Mouse (Mus musculus) urinary bladder, postnatal 10 days (tissue): ENCODE data around the gene Egf.

Source experiments
- DNase-seq: peaks from one replicate; pipeline ENCODE4 v3.0.0; 2022; ENCODE audit warnings: low spot score

Egf gene

DNA sequence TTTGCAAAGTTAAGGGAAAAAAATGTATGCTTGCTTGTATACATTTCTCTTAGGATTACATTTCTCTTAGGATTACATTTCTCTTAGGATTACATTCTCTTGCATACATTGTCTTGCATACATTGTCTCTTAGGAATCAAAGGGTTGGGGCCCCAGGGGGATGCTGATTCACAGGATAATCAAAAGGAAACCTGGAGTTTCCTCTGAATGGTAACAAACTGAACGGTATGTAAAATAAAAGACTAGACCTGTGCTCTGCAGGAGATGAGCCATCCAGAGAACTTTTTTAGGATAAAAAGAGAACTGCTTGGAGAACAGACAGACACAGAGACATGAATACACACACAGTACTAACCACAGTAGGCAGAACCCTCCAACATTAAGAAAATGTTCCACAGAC is 104.2 kb downstream of the Egf start:
- DNase-seq: no peak

DNA sequence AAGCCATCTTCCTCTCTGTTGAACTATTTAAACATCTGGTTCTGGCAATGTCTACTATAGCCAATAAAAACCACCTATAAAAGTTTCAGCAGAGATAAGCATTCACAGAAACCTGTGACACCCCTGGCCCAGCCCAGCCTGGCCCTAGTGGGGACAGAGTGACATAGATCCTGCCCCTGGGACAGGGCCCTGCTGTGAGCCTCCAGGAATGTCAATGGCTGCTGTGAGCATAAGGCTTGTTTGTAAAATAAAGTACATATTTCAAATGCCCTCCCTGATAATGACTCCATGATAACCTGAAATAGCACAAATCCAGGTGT is 104.9 kb downstream of the Egf start:
- no peak for DNase-seq

DNA sequence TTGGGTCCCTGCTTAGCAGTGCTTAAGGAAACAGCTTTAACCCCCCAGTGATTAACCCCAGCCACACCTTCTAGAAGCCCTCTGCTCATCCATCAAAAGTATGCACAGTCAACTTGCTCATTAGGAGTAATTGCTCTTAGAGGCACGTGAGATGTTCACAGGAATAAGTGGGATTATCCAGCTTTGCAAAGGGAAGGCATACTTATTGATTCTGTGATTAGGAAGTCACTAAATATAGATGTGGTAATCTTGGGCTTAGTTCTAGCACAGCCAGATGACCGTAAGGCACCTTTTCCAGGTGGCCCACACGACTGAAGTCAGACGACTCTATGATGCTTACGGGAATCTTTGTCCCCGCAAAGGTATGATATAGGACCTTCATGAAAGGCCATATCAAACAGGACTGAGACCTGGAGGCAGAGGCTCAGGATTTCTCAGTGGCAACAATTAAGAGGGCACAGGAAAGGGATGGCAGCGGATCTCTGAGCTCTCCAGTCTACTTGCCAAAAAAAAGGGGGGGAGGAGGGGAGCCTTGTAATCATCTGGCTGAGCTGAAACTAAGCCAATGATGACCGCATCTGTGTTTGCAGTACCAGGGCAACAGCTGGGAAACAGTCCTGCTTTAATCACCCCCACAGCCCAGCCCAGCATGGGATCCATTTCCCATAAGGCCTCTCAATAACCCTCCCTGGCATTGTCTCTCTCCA is 105.4 kb downstream of the Egf start:
- no peak for DNase-seq

DNA sequence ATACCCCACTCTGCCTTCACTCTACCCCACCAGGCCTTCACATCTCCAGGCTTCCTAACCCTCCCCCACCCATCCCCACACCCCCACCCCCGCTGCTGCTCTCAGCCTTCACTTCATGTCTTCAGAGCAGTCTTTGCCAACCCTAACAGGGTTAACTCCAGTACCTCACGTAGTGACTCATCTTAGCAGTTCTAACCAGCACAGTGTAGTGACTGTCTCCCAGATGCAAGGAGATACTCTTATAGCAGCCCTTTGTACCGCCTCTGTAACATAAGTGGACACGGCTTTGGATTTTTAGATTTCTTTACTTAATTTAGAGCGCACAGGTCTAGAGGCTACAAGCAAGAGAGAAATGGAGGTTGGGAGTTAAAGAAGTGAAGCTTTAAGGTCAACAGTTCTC is 106.5 kb downstream of the Egf start:
- no peak for DNase-seq

DNA sequence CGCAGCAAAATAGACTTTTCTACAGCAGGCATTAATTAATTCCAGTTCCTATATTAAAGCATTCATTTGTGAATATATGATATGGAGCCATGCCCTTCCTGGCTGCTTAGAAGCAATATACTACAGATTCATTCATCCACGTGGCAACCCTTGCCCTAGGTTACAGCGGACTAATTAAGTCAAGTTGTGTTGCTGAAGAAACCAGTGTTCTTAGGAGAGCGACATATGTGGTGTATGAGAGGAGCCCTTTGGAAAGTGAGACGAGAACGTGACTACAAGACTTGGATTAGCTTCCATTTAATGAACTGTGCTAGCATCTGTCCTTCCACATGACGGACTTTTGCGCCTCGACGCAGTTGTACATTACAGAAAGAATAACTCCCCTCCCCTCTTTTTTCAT is 107.8 kb downstream of the Egf start:
- no peak for DNase-seq

DNA sequence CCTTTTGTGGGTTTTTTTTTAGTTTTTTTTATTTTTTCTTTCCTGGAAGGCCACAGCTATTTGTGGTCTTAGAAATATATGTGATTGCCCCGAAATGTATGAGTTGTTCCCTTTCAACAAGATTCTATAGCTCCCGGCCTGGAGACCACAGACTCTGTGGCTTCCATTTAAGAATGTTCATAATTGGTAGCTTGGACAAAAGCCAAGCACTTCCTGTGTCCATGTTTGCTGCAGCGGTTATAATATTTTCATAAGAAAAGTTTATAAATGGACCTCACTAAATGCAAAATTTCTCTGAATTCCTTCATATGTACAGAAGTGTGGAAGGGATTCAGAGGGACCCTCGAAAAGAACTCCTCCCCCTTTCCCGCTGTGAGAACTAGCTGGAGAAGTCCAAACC is 108.3 kb downstream of the Egf start:
- no peak for DNase-seq

DNA sequence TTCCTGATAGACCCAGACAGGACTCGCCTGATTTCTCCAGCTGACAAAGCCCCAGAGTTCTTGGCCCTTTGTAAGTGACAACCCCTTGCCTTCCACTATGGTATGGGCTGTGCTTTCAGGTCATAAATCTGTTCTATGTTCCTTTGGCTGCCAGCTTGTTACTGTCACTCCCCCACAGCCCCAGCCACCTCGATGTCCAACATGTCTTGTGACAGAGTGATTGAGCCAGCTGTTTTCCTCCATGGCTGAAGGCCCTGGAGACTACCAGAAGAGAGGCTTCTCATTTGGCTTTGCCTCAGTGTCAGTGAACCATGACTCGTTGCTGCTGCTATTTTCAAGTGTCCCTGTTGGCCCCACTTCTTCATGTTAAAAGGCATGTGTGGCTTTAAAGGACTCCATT is 109.7 kb downstream of the Egf start:
- DNase-seq: no peak

DNA sequence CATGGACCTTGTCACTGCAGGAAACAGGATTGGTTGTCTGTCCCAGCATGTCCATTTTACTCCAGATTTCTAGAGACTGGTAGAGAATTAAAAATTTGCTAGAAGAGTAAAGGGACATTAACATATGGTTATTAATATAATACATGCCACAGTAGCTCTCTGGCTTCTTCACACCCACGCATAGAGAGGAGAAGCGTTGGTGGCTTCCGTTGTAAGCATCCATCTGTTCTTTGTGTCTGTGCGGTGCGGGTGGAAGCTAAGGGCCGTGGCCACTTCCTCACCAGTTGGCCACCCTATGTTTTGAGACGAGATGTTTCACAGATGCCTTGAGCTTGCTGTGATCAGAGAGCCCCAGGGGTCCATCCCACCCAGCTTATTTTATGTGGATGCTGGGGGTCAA is 113.5 kb downstream of the Egf start:
- no peak for DNase-seq

DNA sequence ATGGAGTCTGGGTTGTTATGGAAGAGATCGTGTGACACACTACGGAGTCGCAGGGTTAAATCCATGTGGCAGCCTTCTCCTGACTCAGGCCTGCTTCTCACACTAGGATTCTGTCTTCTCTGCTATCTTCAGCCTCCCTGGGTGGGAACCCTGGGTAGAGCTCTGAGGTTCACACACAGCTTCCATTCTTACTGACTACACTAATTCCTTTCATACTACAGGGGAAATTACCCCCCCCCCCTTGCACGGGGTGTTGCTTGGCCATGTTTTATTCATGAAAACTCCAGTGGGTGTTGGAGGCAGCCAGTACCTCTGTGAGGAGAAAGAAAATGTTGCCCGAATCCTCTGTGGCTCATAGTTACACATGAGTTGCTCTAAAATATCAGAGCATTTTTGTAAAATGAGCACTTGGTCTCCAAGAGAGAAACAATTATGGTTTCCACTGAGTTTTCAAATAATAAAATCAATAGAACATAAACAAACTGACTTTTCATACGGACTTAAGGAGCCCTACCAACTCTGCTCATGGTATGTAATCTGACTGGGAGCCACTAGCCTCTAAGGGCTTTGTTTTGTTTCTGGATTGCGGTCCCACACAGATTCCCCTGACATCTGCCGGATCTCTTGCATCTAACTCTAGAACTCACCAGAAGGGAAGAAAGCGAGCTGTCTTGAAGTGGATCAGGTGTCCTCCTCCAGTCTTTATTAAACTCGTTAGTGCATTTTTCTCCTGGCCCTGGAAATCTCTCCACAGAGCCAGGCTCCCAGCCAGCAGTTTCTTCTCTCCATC is 114.7 kb downstream of the Egf start:
- no peak for DNase-seq

DNA sequence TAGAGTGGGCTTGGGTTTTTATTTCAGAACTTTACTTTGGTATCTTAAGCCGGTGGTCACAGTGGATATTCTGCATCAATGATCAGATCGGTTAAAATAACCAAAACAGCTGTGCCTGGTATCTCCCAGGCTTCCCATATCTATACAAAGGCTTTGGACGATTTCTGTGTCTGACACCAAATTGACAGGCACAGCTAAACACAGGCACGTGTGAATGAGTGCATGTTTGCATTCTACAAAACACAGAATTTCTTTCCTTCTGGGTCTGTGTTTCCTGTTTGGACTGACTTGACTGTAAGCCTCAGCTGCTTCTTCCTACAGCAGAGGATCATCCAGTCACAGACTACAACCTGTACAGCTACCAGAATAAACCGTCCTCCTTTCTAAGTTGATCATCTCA is 115.4 kb downstream of the Egf start:
- no peak for DNase-seq

DNA sequence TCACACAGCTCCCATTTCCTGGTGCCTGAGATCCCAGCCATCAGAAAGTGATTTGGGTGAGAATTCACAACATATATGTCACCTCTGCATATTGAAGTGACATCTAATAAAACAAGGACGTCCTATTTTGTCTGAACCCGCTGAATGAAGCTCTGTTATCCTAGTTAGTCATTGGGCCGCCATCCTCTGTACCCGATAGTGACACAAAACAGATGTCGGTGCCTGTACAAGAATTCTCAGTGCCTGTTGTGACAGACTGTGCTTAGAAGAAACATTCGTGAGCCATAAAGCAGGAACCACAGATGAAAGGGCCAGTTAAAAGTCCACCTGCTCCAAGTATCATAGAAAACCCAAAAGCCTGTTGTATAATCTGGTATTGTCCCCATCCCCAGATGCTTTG is 117.7 kb downstream of the Egf start:
- DNase-seq: no peak

DNA sequence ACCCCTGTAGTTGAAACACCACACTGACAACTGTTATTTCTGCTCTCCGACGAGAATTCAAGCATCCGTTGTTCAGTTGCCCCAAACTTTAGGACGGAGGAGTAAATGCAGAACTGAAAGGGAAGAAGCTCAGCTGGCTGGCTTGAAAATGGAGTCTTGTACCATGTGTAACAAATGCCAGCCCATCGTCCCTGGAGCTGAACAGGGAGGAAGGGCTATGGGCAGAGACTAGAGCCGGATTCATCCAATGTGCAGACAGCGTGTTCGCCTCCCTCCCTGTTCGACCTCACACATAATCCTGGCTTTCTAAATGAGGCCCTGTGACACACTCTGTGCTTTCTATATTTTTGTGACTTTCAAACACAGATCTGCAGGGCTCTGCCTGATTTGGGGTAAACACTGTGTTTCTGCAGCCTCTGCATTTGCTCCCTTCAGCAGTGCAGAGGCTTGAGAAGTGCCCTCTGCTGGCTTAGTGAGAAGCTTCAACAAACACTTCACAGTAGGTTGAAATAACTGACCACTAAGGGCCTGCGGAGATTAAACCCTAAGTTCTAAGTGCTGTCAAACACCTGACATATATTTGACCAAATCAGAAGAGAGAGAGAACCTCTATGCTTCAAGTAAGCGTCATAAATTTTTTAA is 120.7 kb downstream of the Egf start:
- no peak for DNase-seq

DNA sequence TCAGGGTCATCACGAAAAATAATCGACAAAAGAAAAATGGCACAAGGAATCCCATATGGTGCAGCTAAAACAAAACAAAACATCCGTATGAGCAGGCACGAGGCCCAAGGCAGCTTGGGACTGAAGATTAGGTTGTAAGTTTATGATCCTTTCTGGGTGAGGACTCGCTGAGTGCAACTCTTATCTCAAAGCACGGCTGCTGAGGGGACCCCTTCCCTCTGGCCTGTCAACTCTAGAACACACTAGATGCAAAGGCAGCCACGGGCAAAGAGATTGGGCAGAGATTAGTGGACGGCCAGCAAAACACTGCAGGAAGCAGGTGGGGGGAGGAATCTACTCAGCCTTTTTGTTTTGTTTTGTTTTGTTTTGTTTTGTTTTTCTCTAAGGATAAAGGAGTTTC is 121.6 kb downstream of the Egf start:
- DNase-seq: no peak

DNA sequence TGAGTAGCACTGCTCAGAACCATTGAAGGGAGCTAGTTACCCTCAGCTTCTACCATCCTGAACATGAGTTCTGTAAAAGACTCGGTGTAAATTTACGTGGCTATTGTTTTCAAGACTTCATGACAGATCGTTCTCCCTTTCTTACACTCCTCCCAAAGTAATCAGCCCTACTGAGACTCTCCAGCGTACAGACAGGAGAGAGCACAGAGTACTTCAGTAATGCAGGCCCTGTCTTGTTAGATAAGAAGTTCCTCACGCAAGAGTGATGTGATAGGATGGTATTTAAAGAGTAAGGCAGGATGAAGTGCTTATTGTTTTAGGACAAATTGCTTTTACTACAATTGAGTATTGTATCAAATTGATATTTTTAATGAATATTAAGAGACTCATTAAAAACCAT is 123.3 kb downstream of the Egf start:
- DNase-seq: no peak

DNA sequence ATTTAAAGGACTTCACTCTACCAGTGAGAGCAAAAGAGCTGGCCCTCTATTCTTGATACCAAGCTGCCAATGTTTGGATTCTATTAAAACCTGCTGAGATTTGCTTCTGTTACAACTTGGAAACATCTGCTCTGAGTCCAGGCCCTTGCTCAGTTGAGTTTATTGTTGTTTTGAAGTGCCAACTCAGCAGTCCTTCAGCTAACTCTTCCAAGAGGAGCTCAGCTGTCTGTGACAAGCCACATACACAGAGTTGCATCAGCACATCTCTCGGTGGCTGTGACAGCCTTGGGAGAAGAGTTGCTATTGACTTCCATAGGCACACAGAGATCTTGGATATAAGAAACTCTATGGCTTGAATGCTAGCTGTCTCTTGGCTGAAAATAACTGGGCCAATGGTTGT is 124.1 kb downstream of the Egf start:
- no peak for DNase-seq
